Mouse (Mus musculus) liver, embryonic 12.5 days (tissue): ENCODE results near the gene Zscan2. TPM values are rescaled to one million over a fixed set of nuclear protein-coding genes. Genes with fewer than 3 reads are reported as not detected.
A peak's percentile ranks its signal among the peaks of the same experiment; 100 is the strongest.

Experiments used
- ATAC-seq: fragments of 200-750 bp; cut with Nextera tagmentation; 2 replicates; pipeline ENCODE4 v1.8.0; 2017; ENCODE audit warnings: moderate number of reproducible peaks, mild to moderate bottlenecking, moderate library complexity
- H3K27ac ChIP-seq: fragments of 300-500 bp; sonication (generic); 2 replicates; pipeline ENCODE4 v1.5.1; 2016; ENCODE audit warnings: mild to moderate bottlenecking
- H3K27me3 ChIP-seq: fragments of 300-500 bp; sonication (generic); replicated peaks from 2 replicates; pipeline ENCODE4 v1.6.1; 2016; ENCODE audit warnings: mild to moderate bottlenecking, moderate library complexity
- H3K36me3 ChIP-seq: fragments of 300-500 bp; sonication (generic); 2 replicates; pipeline ENCODE4 v1.6.1; 2016; ENCODE audit warnings: mild to moderate bottlenecking, moderate library complexity
- H3K4me1 ChIP-seq: fragments of 300-500 bp; sonication (generic); 2 replicates; pipeline ENCODE4 v1.6.1; 2016
- H3K4me2 ChIP-seq: fragments of 300-500 bp; sonication (generic); 2 replicates; pipeline ENCODE4 v1.6.1; 2016; ENCODE audit warnings: mild to moderate bottlenecking, moderate library complexity
- H3K4me3 ChIP-seq: fragments of 300-500 bp; sonication (generic); 2 replicates; pipeline ENCODE4 v1.5.1; 2016; ENCODE audit warnings: mild to moderate bottlenecking, moderate library complexity
- H3K9ac ChIP-seq: fragments of 300-500 bp; sonication (generic); 2 replicates; pipeline ENCODE4 v1.6.1; 2016; ENCODE audit warnings: mild to moderate bottlenecking, moderate library complexity
- H3K9me3 ChIP-seq: fragments of 300-500 bp; sonication (generic); replicated peaks from 2 replicates; pipeline ENCODE4 v1.6.1; 2016; ENCODE audit warnings: mild to moderate bottlenecking, moderate library complexity
- WGBS: fragments of 180-500 bp; shearing (Covaris S2); methylation state at CpG from one replicate; pipeline ENCODE4 v1.1.7; 2016; ENCODE audit not compliant: insufficient replicate concordance; 5-methylcytosine and 5-hydroxymethylcytosine counted together
- polyA plus RNA-seq: library from polyadenylated mRNA; unstranded; fragments of >200 nt; fragmentation: Nextera tagmentation; extraction: Ambion mirVana; gene quantifications from 2 replicates; pipeline ENCODE4 v1.2.1, GENCODE M21; 2016

Zscan2 gene
- polyA plus RNA-seq, 1 experiment from 2014 or later = 0.58 TPM

GRCm38 (mm10) chr7:80845621-80846279, 15.0 kb upstream of the Zscan2 start:
- no peaks in the 10 kb centered on the region for H3K9me3 ChIP-seq
- H3K4me1 ChIP-seq = no peaks in the 10 kb centered on the region
- no peak for ATAC-seq
- no peaks in the 10 kb centered on the region for H3K27me3 ChIP-seq
- WGBS = 61% methylated on average over 15 of the region's 15 CpGs
- no peak overlapping the region for H3K9ac ChIP-seq
- H3K27ac ChIP-seq = no peak overlapping the region
- H3K4me3 ChIP-seq = no peak overlapping the region
- H3K4me2 ChIP-seq = no peak overlapping the region
- H3K36me3 ChIP-seq = no peaks in the 10 kb centered on the region

- H3K4me3 ChIP-seq = no peak overlapping the region
- H3K9me3 ChIP-seq = no peaks in the 10 kb centered on the region
- no peak for ATAC-seq
- no peaks in the 10 kb centered on the region for H3K36me3 ChIP-seq
- H3K27me3 ChIP-seq = no peaks in the 10 kb centered on the region
- 73% methylated on average over 10 of the region's 10 CpGs for WGBS
- no peak overlapping the region for H3K9ac ChIP-seq
- H3K4me2 ChIP-seq = no peak overlapping the region
- no peaks in the 10 kb centered on the region for H3K4me1 ChIP-seq
- no peak overlapping the region for H3K27ac ChIP-seq
These were observed 14.4 kb upstream of the Zscan2 start for GRCm38 (mm10) chr7:80846280-80846678.

GRCm38 (mm10) chr7:80846709-80847108, 14.0 kb upstream of the Zscan2 start:
- no peak overlapping the region for H3K4me3 ChIP-seq
- H3K27me3 ChIP-seq = no peaks in the 10 kb centered on the region
- no peak overlapping the region for H3K4me2 ChIP-seq
- no peak for ATAC-seq
- 59% methylated on average over 5 of the region's 5 CpGs for WGBS
- H3K9me3 ChIP-seq = no peaks in the 10 kb centered on the region
- H3K4me1 ChIP-seq = no peaks in the 10 kb centered on the region
- H3K27ac ChIP-seq = no peak overlapping the region
- H3K36me3 ChIP-seq = no peaks in the 10 kb centered on the region
- no peak overlapping the region for H3K9ac ChIP-seq

- Histone ChIP-seq H3K36me3 (no peaks in the 10 kb centered on the region), H3K27ac (no peak overlapping the region), H3K4me3 (no peak overlapping the region), H3K4me2 (no peak overlapping the region), H3K9ac (no peak overlapping the region), H3K27me3 (no peaks in the 10 kb centered on the region), H3K9me3 (no peaks in the 10 kb centered on the region), H3K4me1 (no peaks in the 10 kb centered on the region)
- 54% methylated on average over 2 of the region's 2 CpGs for WGBS
- ATAC-seq = no peak
These were observed 11.5 kb upstream of the Zscan2 start for GRCm38 (mm10) chr7:80849267-80849666.

GRCm38 (mm10) chr7:80849710-80850109, 11.0 kb upstream of the Zscan2 start:
- no peak for ATAC-seq
- Histone ChIP-seq H3K4me1 (no peaks in the 10 kb centered on the region), H3K4me2 (no peak overlapping the region), H3K4me3 (no peak overlapping the region), H3K9me3 (no peaks in the 10 kb centered on the region), H3K27ac (no peak overlapping the region), H3K27me3 (no peaks in the 10 kb centered on the region), H3K36me3 (no peaks in the 10 kb centered on the region), H3K9ac (no peak overlapping the region)
- 23% methylated on average over 4 of the region's 4 CpGs for WGBS

GRCm38 (mm10) chr7:80850520-80850919, 10.2 kb upstream of the Zscan2 start:
- 67% methylated on average over 5 of the region's 5 CpGs for WGBS
- Histone ChIP-seq H3K4me3 (no peak overlapping the region), H3K27ac (no peak overlapping the region), H3K27me3 (no peaks in the 10 kb centered on the region), H3K9me3 (no peaks in the 10 kb centered on the region), H3K4me1 (no peaks in the 10 kb centered on the region), H3K4me2 (no peak overlapping the region), H3K9ac (no peak overlapping the region), H3K36me3 (no peaks in the 10 kb centered on the region)
- ATAC-seq = no peak

- no peak overlapping the region for H3K9ac ChIP-seq
- ATAC-seq = no peak
- H3K4me2 ChIP-seq = no peak overlapping the region
- no peaks in the 10 kb centered on the region for H3K36me3 ChIP-seq
- H3K9me3 ChIP-seq = no peaks in the 10 kb centered on the region
- no peaks in the 10 kb centered on the region for H3K27me3 ChIP-seq
- 78% methylated on average over 3 of the region's 3 CpGs for WGBS
- H3K27ac ChIP-seq = no peak overlapping the region
- no peak overlapping the region for H3K4me3 ChIP-seq
- no peaks in the 10 kb centered on the region for H3K4me1 ChIP-seq
These were observed 7.5 kb upstream of the Zscan2 start for GRCm38 (mm10) chr7:80853218-80853617.

GRCm38 (mm10) chr7:80855316-80855715, 5.4 kb upstream of the Zscan2 start:
- H3K36me3 ChIP-seq = no peaks in the 10 kb centered on the region
- no peak overlapping the region for H3K4me3 ChIP-seq
- H3K27me3 ChIP-seq = no peaks in the 10 kb centered on the region
- no peak overlapping the region for H3K4me2 ChIP-seq
- no peak overlapping the region for H3K27ac ChIP-seq
- peaks cover 5% of the 10 kb centered on the region; the same call in 1 of the 2 replicates for H3K4me1 ChIP-seq
- no peaks in the 10 kb centered on the region for H3K9me3 ChIP-seq
- no peak overlapping the region for H3K9ac ChIP-seq
- ATAC-seq = no peak

- H3K4me1 ChIP-seq = peaks cover 20% of the 10 kb centered on the region
- no peak overlapping the region for H3K4me2 ChIP-seq
- no peak overlapping the region for H3K27ac ChIP-seq
- no peak for ATAC-seq
- no peaks in the 10 kb centered on the region for H3K27me3 ChIP-seq
- H3K9me3 ChIP-seq = no peaks in the 10 kb centered on the region
- 11% methylated on average over 6 of the region's 6 CpGs for WGBS
- H3K36me3 ChIP-seq = no peaks in the 10 kb centered on the region
- no peak overlapping the region for H3K9ac ChIP-seq
- H3K4me3 ChIP-seq = no peak overlapping the region
These were observed 3.5 kb upstream of the Zscan2 start for GRCm38 (mm10) chr7:80857181-80857580.

GRCm38 (mm10) chr7:80860227-80860626, 493 bp upstream of the Zscan2 start:
- 1% methylated on average over 13 of the region's 13 CpGs for WGBS
- peaks cover 41% of the 10 kb centered on the region for H3K4me1 ChIP-seq
- H3K36me3 ChIP-seq = peaks cover 5% of the 10 kb centered on the region; the same call in 1 of the 2 replicates
- no peak overlapping the region for H3K27ac ChIP-seq
- H3K9me3 ChIP-seq = no peaks in the 10 kb centered on the region
- peak overlapping the region; percentile 77 for H3K9ac ChIP-seq
- H3K27me3 ChIP-seq = no peaks in the 10 kb centered on the region
- H3K4me3 ChIP-seq = peak overlapping the region; percentile 82
- ATAC-seq = peak; percentile 46; the same call in 1 of the 2 replicates
- H3K4me2 ChIP-seq = peak overlapping the region; percentile 93

GRCm38 (mm10) chr7:80862475-80862874, 1.8 kb downstream of the Zscan2 start:
- Histone ChIP-seq H3K9ac (no peak overlapping the region), H3K9me3 (no peaks in the 10 kb centered on the region), H3K4me3 (no peak overlapping the region), H3K4me1 (peaks cover 59% of the 10 kb centered on the region), H3K4me2 (no peak overlapping the region), H3K27ac (no peak overlapping the region), H3K27me3 (no peaks in the 10 kb centered on the region), H3K36me3 (peaks cover 11% of the 10 kb centered on the region; the same call in 1 of the 2 replicates)
- ATAC-seq = no peak
- 78% methylated on average over 2 of the region's 2 CpGs for WGBS

GRCm38 (mm10) chr7:80863520-80863919, 2.8 kb downstream of the Zscan2 start:
- Histone ChIP-seq H3K4me1 (peaks cover 59% of the 10 kb centered on the region), H3K4me2 (no peak overlapping the region), H3K9ac (no peak overlapping the region), H3K4me3 (no peak overlapping the region), H3K36me3 (peaks cover 20% of the 10 kb centered on the region; the same call in 1 of the 2 replicates), H3K27me3 (no peaks in the 10 kb centered on the region), H3K9me3 (no peaks in the 10 kb centered on the region), H3K27ac (no peak overlapping the region)
- no peak for ATAC-seq
- WGBS = 69% methylated on average over 5 of the region's 5 CpGs

GRCm38 (mm10) chr7:80864151-80864550, 3.4 kb downstream of the Zscan2 start:
- Histone ChIP-seq H3K9me3 (no peaks in the 10 kb centered on the region), H3K4me3 (no peak overlapping the region), H3K9ac (no peak overlapping the region), H3K4me1 (peaks cover 59% of the 10 kb centered on the region), H3K27ac (no peak overlapping the region), H3K36me3 (peaks cover 23% of the 10 kb centered on the region; the same call in 1 of the 2 replicates), H3K4me2 (no peak overlapping the region), H3K27me3 (no peaks in the 10 kb centered on the region)
- ATAC-seq = no peak
- 45% methylated on average over 1 of the region's 1 CpGs for WGBS
